Mouse (Mus musculus): ENCODE measurements around the gene Tbca.

Tbca gene

DNA sequence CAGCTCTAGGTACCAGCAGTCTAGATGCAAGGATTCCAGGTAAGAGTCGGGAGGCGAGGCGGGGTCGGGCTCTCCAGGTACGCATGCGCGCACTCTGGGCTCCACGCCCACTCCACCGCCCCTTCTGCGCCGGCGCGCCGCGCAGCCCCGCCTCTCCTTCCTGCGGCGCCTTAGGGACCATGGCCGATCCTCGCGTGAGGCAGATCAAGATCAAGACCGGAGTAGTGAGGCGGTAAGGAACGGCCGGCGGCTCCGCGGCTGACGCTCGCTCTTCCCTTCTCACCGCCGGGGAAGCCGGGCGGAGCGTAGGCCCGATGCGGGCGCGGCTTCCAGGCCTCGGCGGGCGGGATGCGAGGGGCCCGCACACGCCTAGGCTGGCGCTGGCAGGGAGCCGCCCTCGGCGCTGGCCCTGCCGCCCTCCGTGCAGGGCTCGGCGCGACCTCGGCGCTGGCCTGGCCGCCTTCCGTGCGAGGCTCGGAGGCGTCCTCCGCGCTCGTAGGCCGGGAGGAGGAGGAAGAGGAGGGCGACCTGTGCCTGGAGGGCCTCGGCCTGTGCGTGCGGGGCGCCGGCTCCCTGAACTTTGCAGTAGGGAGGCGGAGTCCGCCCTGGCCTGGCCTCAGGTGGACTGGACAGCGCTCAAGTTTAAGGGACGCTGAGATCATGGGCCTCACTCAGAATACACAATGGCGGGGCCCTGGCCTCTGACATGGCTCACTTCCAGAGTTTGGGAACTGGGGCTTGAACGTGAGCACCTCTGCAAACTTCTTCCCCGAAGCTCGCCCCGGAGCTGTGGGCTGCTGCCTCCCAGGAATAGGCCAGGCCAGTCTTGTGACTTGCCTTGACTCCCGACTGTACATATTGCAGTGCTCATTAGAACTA is at the start of gene Tbca:
Tbca (plus strand) TSS at position 140 of the 879 bp plus-strand sequence.
- DNase-seq, result peak; percentile 90

DNA sequence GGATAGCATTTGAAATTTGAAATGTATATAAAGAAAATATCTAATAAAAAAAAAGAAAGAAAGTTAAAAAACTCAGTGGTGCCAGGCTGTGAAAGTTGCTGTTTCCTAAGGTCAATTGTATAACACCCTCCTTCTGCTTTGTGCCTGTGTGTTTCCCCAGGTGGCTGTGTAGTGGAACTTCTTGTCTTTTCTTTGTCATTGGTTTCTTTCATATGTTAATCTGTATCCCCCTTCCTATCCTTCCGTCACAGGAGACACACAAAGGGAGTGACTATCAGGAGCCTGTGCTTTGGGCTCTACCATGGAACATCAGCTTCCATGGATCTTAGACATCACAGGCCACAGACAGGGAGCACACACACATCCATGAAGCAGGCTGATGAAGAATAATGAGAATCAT is 43.5 kb upstream of the Tbca start:
- DNase-seq, result no peak

DNA sequence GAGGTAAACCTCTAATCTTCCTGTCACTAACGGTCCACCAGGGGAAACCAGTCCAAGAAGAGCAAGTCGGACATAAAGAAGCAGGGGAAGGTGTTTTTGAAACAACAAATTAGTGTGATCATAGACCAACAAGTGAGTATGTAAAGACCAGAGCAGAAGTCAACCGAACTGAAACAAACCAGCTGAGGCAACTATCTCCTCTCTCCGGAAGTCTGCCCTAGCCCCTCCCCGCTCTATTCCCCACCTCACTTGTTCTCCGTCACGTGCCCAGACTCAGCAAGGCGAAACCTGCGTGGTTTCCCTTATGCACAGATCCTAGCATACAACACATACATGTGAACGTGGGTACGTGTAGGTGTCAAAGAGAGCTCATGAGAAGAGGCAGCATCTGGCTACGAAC is 22.9 kb upstream of the Tbca start:
- no peak for DNase-seq

DNA sequence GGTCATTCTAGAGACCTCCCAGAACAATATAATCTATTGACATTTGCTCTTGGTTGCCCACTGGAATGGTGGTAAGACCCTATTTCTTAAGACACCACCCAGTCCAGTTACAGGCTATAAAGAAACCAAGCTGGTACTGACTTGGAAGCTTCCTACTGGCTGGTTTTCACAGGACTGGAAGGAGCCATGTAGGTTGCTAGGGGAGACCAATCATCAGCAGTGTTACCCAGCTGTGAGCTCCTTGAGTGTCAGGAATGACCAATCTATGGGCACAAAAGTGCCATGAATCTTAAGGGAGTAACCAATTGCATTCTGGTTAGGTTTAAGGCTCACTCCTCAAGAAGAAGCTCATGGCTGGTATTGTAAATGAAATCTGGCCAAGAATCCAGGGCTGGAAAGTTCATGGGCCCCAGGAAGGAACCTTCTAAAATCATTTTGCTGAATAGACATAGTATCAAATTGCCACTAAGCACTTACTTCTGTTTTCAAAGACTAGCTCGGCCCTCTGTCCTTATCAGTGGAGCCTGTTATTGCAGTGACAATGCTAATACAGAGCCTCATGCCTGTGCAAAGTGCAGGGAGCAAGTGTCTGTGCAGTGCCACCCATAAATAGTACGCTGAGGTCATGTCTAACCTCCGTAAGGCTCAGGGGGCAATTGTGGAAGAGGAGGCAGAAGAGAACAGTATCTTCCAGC is 20.1 kb upstream of the Tbca start:
- DNase-seq, result no peak

DNA sequence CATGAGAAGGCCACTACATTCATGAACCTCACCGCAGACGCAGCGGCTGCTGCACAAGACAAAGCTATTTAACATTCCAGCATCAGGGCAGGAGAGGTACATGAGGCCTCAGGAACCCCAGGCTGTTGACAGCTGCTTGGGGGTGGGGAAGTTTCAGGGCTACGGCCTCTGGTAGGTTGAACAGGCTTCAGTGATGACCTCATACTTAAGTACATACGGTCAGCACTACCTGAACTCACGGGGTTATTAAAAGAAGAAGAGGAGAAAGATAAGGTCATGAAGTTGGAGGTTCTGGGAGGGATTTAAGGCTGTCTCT is 19.6 kb upstream of the Tbca start:
- DNase-seq, result no peak

DNA sequence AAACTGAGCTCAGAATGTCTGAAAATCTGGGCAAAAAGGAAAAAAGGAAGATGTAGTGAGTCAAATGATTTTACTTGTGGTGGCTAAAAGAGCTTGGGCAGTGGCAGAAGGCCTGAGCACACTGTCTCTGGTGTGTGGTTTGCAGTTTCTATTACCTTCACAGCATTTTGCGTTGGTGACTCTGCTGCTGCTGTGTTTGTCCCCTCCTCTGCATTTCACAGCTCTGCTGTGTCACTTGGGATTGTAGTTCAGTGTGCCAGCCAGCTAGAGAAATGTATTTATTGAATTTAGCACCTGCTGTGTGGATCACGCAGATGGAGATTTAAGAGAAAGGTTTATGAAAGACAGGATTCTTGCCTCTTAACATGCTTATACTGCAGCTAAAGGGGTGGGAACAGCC is 1.8 kb upstream of the Tbca start:
- no peak for DNase-seq

DNA sequence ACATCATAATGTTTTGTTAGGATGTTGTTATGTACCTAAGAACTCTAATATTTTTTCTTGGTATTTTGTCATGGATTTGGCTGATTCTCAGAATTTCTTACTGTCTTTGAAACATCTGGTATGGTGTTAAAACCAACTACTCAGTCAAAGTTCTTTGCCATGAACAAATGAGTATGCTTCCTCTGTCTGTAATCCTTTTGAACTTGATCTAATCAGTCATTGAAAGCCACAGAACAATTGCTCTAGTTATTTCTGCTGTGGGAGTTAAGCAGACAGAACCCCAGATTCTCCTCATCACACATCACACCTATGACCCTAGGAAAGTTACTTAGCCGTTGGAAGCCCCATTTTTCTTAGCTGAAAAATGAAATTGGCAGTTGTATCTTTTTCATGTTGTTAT is 6.0 kb downstream of the Tbca start:
- DNase-seq, result no peak

DNA sequence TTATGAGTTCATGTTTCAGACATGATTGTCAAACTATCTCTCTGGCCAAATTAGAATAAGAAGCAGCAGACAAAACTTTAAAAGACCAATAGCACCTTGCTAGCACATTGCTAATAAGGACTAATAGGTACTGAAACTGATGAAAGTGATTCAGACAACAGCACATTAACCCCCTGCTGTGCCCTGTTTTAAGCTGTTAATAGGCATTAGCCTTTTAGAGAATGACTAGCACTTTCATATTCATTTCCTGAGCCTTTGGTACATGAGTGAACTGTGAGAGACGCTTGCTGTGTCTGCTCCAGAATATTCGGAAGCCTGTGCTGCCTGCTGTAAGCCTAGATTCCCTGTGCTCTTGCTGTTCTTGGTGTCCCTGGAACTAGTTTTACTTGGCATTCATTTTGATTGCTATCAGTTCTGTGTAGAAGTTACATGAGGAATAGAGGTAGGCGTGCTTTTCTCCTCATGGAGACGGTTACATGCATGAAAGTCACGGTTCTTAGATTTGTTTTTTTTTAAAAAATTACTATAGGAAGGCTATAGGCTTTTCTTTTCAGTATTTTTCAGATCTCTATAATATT is 14.9 kb downstream of the Tbca start:
- no peak for DNase-seq

DNA sequence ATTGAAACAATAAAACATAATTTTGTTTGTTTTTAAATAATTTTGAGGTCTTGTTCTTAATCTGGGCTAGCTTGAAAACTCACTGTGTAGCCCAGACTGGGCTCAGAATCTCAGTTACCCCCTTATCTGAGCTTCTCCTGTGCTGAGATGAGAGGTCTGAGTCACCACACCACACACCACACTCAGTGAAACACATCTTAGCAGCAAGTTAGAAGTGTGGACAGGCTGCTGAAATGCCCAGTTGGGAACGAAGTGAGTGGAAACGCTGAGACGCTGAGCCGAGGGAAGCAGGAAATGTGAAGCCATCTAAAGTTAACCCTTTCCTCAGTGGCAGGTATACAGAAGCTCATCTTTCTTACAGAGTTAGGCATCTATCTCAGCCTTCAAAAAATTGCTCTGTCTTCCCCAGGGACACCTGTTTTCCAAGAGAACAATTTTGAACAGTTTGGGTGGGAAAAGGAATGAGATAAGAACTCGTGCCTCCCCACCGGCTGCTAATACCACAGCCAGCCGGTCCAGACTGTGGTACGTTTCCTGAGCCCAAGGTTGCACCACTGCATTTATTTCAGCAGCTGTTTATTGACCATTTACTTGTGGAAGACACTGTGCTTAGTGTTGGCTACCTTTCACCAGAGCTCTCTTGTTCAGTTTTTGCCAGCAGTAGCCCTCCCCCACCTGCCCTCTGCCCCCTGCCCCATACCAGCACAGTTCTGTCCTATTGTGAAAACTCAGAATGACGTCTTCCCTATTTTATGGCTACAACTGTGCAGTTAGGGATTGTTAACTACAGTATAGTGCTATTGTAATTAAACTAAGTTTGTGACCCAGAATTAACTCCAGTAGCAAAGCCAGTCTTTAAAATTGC is 17.8 kb downstream of the Tbca start:
- no peak for DNase-seq

DNA sequence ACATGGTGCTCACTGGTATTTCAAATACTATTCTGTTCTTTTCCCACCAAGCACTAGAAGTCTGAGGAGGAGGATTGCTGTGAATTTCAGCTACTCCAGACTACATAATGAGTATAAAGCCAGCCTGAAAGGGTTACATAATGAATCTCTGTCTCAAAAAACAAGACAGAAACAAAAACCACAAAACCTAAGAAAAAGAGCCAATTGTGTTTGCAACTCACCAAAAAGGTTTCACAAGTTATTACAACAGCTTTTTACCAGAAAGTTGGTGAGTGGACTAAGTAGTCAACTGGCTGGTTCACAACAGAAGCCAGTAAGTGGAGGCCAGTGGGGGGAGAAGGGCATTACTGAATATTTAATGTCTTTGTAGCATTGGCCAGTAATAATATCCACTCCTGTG is 19.9 kb downstream of the Tbca start:
- no peak for DNase-seq

DNA sequence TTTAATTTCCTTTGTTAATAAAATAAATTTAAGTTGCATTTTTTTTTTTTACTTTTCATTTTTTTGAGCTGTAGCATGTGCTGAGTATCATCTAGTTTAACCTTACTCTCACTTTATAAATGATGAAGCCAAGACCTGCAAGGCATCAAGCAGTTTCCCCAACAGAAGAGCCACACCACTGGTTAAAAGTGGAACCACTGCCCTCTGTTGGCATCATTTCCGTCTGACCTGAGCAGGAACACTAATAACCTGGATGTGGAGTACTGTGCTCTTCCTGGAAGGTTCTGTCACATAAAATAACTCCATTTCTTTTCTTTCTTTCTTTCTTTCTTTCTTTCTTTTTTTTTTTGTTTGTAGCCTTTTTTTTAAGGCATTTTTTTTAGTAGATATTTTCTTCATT is 21.0 kb downstream of the Tbca start:
- DNase-seq, result no peak

DNA sequence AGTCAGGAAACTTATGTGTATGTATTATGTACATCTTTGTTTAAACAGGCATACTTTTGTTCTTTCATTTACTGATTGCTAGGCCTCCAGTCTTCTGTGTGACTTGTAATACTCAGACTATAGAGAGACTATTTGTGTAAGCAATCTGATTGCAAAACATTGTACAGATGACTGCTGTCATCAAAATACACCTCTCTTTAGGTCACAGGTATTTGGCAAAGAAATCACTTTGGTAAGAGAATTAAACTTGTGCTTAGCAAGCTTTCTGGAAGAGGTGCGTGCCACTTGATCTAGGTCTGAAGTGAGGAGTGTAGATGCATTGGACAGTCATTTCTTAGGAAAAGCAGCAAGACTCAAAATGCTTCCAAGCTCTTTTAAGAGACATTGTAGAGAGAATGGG is 22.7 kb downstream of the Tbca start:
- no peak for DNase-seq

DNA sequence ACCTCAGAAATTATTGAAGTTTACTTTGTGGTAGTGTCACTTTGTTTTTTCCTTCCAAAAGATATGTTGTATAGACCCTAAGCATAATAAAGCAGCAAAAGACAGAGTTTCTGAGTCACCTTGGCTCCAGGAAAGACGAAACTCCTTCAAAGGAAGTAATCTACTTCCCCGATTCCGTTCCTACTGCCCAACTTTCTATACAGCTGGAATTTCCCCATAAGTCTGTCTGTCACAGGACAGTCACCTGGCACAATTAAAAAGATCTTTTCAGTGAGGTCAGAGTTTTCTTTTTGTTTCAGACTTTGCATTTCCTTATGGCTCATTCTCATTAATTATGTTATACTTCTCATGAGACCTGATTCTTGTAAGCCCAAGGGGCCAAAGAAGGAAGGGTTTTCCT is 25.1 kb downstream of the Tbca start:
- DNase-seq, result no peak

DNA sequence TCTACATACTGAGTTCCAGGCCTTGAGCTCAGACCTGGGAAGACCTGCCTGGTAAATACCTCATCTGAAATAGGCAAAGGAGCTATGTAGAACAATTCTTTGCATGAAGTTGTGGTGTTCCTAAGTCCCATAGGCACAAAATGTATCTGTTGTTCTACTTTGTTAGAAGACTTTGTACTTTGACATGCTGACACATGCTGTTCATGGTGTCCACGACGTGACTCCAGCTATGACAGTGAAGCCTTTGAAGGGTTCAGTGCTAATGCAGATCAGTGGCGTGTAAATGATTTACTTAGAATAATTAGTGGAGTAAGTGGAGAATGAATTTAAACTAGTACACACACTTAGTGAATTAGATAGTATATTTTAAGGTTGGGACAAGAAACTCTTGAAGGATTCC is 31.8 kb downstream of the Tbca start:
- DNase-seq, result no peak

DNA sequence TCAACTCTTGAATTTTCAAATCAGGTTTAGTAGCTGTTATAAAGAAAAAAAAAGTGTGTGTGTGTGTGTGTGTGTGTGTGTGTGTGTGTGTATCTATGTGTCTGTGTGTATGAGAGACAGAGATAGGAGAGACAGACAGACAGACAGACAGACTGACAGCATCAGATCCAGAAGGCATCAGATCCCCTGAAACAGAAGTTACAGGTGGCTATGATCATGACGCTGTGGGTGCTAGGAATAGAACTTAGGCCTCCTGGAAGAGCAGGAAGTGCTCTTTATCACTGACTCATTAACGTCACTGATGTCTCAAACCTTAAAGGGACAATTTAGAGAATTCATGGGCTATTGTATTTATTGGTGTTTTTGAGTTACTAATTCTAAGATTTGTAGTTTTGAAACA is 32.2 kb downstream of the Tbca start:
- no peak for DNase-seq

DNA sequence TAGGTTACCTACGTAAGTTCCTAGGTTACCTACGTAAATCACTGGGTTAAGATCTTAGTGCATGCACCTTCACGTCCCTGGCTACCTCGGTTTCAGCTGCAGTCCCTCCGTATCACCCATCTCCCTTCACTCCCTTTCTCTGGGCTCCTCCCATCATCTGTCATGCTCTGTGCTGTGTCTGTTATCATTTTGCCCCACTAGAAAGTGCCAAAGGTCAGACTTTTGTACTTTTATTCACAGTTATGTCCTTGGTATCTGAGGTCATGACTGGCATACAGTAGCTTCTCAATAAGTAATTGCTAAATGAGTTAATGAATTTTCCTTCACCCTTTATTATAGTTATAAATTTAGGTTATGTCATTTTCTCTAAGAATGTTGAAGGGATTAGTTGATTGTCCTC is 37.7 kb downstream of the Tbca start:
- DNase-seq, result no peak

DNA sequence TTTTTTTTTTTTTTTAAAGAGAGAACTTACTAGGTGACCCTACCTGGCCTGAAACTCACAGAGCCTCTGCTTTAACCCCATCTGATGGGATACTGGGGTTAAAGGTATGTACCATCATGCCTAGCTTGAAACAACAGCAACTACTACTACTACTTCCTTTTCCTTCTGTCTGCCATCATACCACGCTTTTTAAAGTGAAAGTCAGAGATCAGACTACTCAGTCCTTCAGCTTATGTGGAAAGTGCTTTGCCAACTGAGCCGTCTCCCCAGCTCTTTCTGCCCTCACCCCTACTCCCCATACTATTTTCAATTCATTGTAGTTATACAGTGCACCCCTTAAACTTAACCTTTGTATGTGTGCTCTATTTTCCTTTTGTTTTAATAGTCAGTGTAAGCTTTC is 38.3 kb downstream of the Tbca start:
- DNase-seq, result no peak

DNA sequence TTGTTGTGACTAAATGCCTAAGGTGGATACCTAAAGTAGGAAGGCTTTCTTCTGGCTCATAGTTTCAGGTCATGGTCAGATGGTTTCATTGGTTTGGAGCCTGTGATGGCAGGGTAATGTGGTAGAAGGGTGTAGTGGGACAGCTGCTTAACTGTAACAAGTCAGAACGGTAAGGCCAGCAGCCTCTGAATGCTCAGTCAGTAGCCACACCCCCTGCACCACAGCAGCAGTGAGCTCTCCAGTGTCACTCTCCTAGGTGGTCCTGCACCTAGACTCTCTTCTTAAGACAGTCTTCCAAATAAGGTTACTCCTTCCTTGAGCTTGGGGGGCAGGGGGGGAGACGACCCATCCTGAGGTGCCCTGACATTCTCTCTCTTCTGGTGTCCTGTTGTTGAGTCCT is 39.1 kb downstream of the Tbca start:
- no peak for DNase-seq

DNA sequence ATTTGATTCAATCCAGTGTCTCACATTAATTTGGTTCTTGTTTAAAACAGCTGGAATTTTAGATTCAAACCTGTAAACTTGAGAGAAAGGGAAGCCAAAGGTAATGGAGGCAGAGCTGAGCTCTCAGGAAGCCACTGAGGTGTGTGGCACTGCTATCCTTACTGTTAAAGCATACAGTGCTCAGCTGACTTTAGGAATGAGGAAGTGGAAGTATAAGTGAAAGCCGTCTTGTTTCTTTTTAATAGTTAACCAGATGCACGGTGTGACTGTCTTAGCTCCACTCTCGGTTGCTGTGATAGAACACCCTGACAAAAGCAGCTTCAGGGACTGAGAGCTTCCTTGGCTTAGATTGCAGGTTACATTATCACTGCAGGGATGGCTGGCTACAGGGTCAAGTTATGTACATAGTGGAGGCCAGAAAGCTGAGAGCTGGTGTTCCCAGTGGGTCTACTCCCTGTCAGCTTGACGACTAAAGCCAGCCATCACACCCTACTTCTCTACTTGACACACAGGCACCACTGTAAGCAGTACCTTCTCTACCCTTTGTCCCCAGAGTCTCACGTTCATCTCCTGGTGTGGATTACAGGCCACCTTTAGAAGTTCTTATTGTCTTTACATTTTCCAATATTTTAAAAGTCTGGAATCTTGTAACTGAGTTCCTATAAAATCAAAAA is 49.5 kb downstream of the Tbca start:
- DNase-seq, result no peak

DNA sequence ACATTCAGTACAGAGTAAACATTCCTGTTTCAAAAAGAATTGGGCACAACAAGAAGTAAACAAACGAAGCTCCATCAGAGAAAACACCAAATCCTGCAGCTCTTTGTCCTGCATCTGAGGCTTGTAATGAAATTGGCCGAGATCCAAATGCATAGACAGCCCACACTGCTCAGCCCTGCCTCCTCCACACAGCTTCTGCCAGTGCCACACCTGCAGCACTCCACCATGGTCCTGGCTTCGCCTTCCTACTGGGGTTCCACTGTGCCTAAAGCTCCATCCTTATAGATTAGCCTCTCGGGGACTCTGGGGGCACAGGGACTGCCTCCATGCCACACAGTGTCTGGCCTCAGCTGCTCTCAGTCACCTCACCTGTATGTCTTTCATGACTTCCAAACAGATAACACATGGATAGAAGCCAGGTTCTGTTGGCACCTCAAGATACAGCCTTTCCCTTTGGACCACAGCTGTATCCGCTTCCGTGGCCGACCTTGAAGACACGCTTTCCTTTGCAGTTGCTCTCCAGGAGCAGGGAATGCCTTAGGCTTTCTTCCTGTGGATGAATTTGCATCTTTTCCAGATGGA is 50.1 kb downstream of the Tbca start:
- DNase-seq, result no peak

DNA sequence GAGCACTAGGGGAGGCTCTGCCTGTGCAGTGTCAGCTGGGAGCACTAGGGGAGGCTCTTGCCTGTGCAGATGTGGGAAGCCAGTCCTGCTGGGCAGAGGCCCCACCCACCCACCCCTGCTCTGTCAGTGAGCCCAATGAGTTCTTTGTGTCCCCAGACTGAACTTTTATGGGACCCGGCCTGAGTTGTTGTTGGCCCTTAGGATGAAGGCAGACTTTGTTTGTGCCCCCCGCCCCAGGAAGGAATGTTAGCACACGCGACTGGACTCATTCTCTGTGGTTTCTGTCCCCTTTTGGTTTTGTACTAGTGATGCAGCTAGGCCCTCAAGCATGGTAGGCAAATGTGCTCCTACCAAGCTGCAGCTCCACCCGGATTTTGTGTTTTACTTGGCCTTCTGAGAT is 54.5 kb downstream of the Tbca start:
- DNase-seq, result no peak

DNA sequence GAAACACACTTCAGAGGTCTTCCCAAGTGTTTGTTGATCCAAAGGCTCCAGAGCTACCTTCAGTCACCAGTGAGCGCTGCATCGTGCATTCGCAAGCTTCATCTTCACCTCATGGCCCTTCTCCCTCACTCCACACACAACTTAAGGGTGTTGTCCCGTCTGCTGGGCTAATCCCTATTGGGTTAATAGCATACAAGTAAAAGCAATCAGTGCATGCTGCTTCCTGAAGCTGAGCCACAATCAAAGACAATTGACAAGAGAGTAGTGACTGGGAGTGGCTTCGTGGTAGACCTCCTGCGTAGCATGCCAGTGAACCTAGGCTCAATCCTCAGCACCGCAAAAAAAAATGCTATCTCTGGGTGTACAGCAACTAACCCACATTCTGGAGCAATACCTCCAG is 59.2 kb downstream of the Tbca start:
- no peak for DNase-seq

DNA sequence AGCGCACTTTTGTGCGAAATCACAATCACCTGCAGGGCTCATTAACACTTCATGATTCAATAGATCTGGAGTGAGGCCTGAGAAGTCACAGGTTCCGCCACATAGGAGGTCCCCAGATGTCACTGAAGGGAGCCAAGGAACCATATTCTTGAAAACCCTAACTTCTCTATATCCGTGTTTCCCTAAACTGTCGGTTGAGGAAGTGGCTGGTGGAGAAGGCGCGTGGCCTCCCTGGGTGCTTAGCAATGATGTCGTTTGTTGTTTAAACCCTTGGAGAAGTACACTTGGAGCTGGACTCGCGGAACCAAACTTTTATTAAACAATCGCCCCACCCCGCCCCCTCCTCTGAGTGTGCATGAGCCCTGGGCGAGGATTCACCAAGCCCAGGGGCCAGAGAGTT is 60.6 kb downstream of the Tbca start:
- DNase-seq, result no peak

Measured in kidney, adult 18-20 months (tissue).